Mouse (Mus musculus) E14TG2a.4 (cell line): ENCODE data around the gene Gm13889.

Experiments used
- H3K27me3 ChIP-seq: 2 replicates; pipeline ENCODE4 v1.6.1; 2014; ENCODE audit warnings: low read length, control low read depth; ENCODE audit not compliant: insufficient read depth
- H3K36me3 ChIP-seq: 2 replicates; pipeline ENCODE4 v1.6.1; 2014; ENCODE audit warnings: low read length, control low read depth; ENCODE audit not compliant: insufficient read depth
- H3K4me1 ChIP-seq: replicated peaks from 2 replicates; pipeline ENCODE4 v1.6.1; 2014; ENCODE audit warnings: low read depth, low read length, control low read depth
- H3K4me3 ChIP-seq: replicated peaks from 2 replicates; pipeline ENCODE4 v1.5.1; 2014; ENCODE audit warnings: mild to moderate bottlenecking, low read length
- H3K9me3 ChIP-seq: 2 replicates; pipeline ENCODE4 v1.6.1; 2014; ENCODE audit warnings: low read length, control low read depth
- CTCF ChIP-seq: conservative IDR thresholded peaks from 2 replicates; pipeline ENCODE4 v1.5.1; 2014; ENCODE audit warnings: low read length
- NANOG ChIP-seq: IDR thresholded peaks from 2 replicates; pipeline ENCODE4 v1.6.1; 2014; ENCODE audit warnings: borderline replicate concordance, low read length, mixed read lengths
- POU5F1 ChIP-seq: IDR thresholded peaks from 2 replicates; pipeline ENCODE4 v1.6.1; 2014; ENCODE audit warnings: low read length, borderline replicate concordance

The Gm13889 gene

GRCm38 (mm10) chr2:93963802-93964201 is 6.8 kb upstream of the Gm13889 start:
- Histone ChIP-seq H3K4me1 (peaks cover 17% of the 10 kb centered on the region), H3K36me3 (no peaks in the 10 kb centered on the region)

GRCm38 (mm10) chr2:93961716-93962115 is 4.7 kb upstream of the Gm13889 start:
- no peak for TF ChIP-seq NANOG
- TF ChIP-seq POU5F1 = no peak
- no peak for TF ChIP-seq CTCF
- Histone ChIP-seq H3K4me3 (no peak overlapping the region), H3K4me1 (peaks cover 24% of the 10 kb centered on the region), H3K36me3 (no peaks in the 10 kb centered on the region), H3K27me3 (peaks cover 44% of the 10 kb centered on the region), H3K9me3 (peaks cover 8% of the 10 kb centered on the region; the same call in 1 of the 2 replicates)

More at GRCm38 (mm10) chr2:93963802-93964201, 6.8 kb upstream of the Gm13889 start:
- TF ChIP-seq POU5F1 (no peak), NANOG (no peak), CTCF (no peak)
- Histone ChIP-seq H3K27me3 (peaks cover 23% of the 10 kb centered on the region), H3K4me3 (no peak overlapping the region), H3K9me3 (peaks cover 8% of the 10 kb centered on the region; the same call in 1 of the 2 replicates)

GRCm38 (mm10) chr2:93959346-93959745 is 2.3 kb upstream of the Gm13889 start:
- no peak overlapping the region for H3K4me3 ChIP-seq
- peaks cover 8% of the 10 kb centered on the region; the same call in 1 of the 2 replicates for H3K9me3 ChIP-seq
- H3K27me3 ChIP-seq = peaks cover 62% of the 10 kb centered on the region
- H3K36me3 ChIP-seq = no peaks in the 10 kb centered on the region
- no peak for TF ChIP-seq POU5F1
- H3K4me1 ChIP-seq = peaks cover 27% of the 10 kb centered on the region

GRCm38 (mm10) chr2:93958216-93958615 is 1.2 kb upstream of the Gm13889 start:
- Histone ChIP-seq H3K36me3 (no peaks in the 10 kb centered on the region), H3K27me3 (peaks cover 73% of the 10 kb centered on the region), H3K4me1 (peaks cover 32% of the 10 kb centered on the region), H3K9me3 (peaks cover 8% of the 10 kb centered on the region; the same call in 1 of the 2 replicates), H3K4me3 (no peak overlapping the region)
- TF ChIP-seq POU5F1 = no peak
- TF ChIP-seq CTCF = no peak
- TF ChIP-seq NANOG = no peak

GRCm38 (mm10) chr2:93957785-93958175 is 779 bp upstream of the Gm13889 start:
- H3K36me3 ChIP-seq = no peaks in the 10 kb centered on the region
- peak overlapping the region; percentile 77; the same call in 1 of the 2 replicates for H3K4me3 ChIP-seq
- H3K4me1 ChIP-seq = peaks cover 32% of the 10 kb centered on the region
- peaks cover 76% of the 10 kb centered on the region for H3K27me3 ChIP-seq
- peaks cover 8% of the 10 kb centered on the region; the same call in 1 of the 2 replicates for H3K9me3 ChIP-seq
- TF ChIP-seq NANOG (no peak), CTCF (no peak), POU5F1 (no peak)

- Histone ChIP-seq H3K4me1 (peaks cover 32% of the 10 kb centered on the region), H3K4me3 (peak overlapping the region; percentile 77), H3K36me3 (no peaks in the 10 kb centered on the region), H3K27me3 (peaks cover 84% of the 10 kb centered on the region), H3K9me3 (peaks cover 10% of the 10 kb centered on the region)
- no peak for TF ChIP-seq NANOG
- no peak for TF ChIP-seq POU5F1
- no peak for TF ChIP-seq CTCF
Observed at GRCm38 (mm10) chr2:93956331-93956801, 635 bp downstream of the Gm13889 start.

- H3K27me3 ChIP-seq = peaks cover 84% of the 10 kb centered on the region
- peaks cover 32% of the 10 kb centered on the region for H3K4me1 ChIP-seq
- H3K9me3 ChIP-seq = peaks cover 6% of the 10 kb centered on the region
- no peaks in the 10 kb centered on the region for H3K36me3 ChIP-seq
- TF ChIP-seq NANOG = no peak
- TF ChIP-seq POU5F1 = no peak
- TF ChIP-seq CTCF = no peak
- H3K4me3 ChIP-seq = peak overlapping the region; percentile 77
Observed at GRCm38 (mm10) chr2:93955886-93956285, 1.1 kb downstream of the Gm13889 start.

GRCm38 (mm10) chr2:93954781-93955578 is 2.0 kb downstream of the Gm13889 start:
- TF ChIP-seq NANOG (no peak), CTCF (no peak), POU5F1 (no peak)
- H3K36me3 ChIP-seq = no peaks in the 10 kb centered on the region

More at GRCm38 (mm10) chr2:93954781-93955578, 2.0 kb downstream of the Gm13889 start:
- Histone ChIP-seq H3K4me3 (peak overlapping the region; percentile 77), H3K4me1 (peaks cover 32% of the 10 kb centered on the region), H3K27me3 (peaks cover 85% of the 10 kb centered on the region), H3K9me3 (peaks cover 6% of the 10 kb centered on the region)
